Mouse (Mus musculus): Measurements from ENCODE around the gene Ttc38.

Ttc38 gene

DNA sequence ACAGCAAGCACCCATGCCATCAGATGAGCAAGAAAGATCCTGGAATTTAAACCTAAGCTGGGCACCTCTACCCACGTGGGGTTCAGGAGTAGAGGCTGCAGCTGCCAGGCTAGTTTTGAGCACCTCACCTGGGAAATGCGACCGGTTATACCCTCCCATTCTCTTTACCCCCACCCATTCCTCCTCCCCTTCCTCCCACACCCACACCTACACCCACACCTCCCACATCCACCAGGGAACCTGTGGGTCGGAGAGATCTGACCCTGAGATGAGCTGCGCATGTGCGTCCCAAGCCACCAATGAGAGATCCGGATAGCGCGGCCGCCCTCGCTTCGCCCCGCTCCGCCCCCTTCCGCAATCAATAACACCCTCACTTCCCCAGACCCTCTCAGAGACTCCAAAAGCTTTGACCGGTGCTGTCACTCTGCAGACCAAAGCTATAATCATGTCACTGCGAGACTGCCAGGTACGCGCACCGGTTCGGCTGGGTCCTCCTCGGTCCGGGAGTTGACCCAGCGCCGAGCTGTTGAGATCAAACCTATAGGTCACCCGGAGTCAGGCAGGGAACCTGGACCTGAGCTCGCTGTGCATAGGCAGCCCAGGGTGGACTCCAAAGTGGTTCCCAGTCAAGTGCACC, at the start of gene Ttc38:
Ttc38 (plus strand) TSS at position 353 of the 637 bp plus-strand sequence.
- no peak for DNase-seq (ENCODE audit: extremely low read depth, low read depth, low spot score)

DNA sequence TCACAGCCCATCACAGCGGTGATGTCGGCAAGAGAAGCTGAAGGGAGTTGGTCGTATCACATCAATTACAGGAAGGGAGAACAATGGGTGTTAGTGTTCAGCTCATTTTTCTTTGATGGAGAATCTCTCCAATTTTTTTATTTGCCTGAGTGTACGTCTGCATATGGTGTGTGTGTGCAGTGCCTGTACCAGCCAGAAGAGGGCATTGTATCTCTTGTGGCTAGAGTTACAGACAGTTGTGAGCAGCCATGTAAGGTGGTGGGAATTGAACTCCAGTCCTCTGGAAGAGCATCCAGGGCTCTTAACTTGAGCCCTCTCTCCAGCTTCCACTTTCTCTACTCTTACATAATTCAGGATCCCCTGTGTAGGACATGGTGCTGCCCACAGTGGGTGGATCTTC, 49.0 kb upstream of the Ttc38 start:
- no peak for DNase-seq (ENCODE audit: extremely low read depth, low read depth, low spot score)

DNA sequence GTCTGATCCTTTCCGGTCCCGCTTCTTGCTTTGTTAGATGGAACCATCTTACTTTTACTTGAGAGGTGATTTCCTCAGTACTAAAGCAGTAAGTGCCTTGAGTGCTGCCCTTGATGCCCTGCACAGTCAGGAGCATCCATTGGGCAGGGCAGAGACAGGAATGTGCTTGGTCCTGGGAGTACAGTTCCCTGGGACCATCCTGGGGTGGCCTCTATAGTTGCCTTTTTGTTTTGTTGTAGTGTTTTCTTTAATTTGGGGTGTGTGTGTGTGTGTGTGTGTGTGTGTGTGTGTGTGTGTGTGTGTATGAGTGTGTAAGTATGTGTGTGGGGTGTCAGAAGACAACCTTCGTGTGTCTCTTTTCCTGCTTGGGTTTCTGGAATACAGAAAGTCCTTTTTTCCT, 47.8 kb upstream of the Ttc38 start:
- no peak for DNase-seq (ENCODE audit: extremely low read depth, low read depth, low spot score)

DNA sequence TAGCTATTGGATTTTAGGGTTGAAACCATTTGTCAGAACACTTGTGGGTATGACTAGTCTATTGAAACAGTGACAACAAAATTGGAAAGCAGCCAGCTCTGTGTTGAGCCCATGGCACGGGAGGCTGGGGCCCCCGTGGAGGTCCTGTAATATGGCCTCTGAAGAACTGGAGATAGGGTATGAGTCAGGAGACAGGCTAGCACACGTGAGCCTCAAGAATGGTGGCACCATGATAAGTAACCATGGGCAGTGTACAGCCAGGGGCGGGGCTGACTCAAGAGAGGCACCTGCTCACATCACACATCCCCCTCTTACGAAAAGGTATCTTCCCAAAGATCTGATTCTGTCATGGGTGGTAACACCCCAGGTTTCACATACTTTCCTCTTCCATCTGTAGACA, 45.4 kb upstream of the Ttc38 start:
- no peak for DNase-seq (ENCODE audit: extremely low read depth, low read depth, low spot score)

DNA sequence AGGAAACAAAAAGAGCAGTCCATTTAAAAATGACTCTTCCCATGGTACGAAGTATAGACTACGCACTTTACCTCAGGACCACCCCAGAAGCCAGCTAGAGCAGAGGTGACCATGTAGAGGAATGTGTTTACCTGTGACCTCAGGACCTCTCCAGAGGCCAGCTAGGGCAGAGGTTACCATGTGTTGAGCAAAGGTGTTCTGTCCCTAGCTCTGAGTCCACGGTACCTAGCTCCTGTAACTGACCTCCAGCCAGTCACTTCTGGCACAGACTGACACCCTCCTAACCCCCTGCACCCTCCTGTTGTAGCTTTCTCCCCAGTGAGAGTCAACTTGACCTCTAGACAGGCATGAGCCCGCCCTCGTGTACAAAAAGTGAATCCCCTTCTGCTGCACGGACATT, 44.6 kb upstream of the Ttc38 start:
- DNase-seq (ENCODE audit: extremely low read depth, low read depth, low spot score) = no peak

DNA sequence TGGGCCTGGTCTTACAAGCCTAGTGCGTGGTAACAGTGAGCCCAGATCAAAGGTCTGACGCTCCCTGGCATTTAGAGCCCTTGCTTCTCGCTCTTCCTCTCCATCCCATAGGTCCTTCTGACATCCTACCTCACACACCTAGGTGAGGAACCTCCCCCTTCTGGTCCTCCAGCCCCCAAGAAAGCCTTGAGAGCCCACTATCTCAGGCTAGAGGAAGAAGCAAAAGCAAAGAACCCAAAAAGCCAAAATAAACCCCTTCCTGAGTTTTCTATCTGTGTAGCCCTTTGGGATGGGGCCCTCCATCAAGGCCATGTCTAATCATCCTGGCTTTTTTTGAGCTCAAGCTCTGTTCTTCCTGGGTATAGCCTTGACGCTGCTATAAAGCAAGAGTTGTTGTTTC, 44.1 kb upstream of the Ttc38 start:
- DNase-seq (ENCODE audit: extremely low read depth, low read depth, low spot score) = no peak

DNA sequence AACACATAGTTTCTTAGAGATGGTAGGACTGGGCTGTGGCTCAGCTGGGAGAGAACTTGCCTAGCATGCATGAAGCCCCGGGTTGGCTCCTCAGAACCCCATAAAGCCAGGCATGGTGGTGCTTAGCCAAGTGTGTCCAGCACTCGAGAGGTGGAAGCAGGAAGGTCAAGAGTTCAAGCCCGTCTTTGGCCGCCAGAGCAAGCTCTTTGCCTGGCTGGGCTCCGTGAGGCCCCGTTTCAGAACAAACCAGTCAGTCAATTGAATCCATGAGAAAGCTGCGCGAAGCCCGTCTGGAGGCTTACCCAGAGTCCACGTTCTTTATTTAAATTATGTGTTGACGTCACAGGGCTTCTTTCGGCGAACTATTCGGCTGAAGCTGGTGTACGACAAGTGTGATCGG, 43.5 kb upstream of the Ttc38 start:
- DNase-seq (ENCODE audit: extremely low read depth, low read depth, low spot score) = no peak

DNA sequence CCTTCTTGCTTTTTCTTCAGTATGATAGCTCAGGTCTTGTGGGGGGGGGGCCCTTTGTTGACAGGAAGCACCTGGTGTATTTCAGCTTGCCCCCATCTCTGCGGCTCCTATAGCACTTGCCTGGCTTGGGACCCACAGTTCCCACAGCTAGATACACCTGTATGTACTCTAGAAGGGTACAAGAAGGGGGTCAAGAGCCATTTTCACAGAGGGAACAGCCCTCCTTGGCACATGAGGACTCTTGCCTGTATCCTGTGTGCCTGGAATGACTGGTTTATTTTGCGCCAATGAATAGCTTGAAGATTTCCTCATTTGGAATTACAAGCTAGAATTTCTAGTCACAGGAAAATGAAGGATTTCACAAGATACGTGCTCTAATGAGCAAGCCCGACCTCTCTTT, 40.7 kb upstream of the Ttc38 start:
- no peak for DNase-seq (ENCODE audit: extremely low read depth, low read depth, low spot score)

DNA sequence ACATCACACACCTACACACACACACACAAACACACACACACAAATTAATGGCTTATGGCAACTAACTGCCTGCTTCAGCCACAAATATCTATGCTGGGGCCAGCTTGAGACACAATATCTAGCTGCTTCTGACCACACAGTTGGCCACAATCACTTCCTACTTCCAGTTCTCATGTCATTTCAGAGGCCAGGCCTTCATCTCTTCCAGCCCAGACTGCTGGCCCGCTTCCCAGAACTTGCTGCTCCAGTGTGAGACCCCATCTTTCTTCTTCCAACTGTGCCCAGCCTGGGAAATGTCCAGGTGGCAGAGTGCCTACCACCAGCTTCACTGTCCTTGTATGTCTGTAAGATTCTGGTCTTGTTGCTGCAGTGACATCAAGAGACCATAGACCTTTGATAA, 39.3 kb upstream of the Ttc38 start:
- no peak for DNase-seq (ENCODE audit: extremely low read depth, low read depth, low spot score)

DNA sequence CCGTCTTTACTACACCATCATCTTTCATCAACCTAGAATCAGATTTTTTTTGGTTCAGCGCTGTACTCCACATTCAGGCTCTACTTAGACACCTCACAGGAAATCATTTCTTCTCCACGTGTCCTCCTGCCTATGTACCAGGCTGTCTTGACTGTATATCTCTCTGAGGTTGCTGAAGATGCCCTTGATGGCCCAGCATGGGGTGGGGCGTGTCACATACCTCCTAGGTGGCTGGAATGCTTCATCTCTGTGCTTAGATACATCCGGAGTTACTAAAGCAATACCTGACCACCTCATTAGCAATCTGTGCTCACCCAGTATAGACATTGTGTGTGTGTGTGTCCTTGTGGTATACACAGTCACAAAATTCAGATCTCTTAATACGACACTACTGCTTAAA, 36.6 kb upstream of the Ttc38 start:
- no peak for DNase-seq (ENCODE audit: extremely low read depth, low read depth, low spot score)

DNA sequence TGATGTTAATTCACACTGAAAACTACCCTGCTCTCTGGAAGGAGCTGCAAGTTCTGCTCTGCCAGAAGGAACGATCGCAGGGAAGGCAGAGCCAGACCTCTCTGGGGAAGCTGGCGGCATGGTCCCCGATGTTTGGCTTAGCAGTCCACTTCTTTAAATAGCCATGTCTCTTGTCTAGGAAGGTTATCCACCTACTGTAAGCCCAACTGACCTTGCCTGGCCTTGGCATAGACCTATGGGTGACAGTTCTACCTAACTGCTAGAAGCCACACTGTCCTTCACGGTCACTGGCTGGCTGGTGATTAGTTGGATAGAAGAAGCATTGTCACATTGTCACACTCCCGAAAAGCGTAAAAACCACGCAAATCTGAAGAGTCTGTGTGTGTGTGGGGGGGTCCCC, 33.4 kb upstream of the Ttc38 start:
- no peak for DNase-seq (ENCODE audit: extremely low read depth, low read depth, low spot score)

DNA sequence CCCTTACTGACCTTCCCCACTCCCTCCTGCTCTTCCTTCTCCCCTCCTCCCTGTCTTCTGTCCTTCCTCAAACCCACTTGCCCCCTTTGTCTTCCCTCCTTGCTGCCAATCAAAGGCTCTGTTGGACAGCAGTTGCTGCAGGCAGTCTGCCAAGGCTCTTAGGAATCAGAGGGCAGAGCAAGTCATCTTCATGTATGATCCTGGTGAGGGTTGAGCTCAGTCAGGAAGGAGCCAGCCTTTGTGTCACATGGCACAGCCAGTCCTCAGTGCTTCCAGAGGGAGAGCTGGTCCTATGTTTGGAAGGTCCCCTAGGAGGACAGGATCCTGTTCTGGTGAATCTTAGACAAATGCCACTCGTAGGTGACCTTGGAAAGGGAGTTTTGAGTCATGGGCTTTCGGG, 29.2 kb upstream of the Ttc38 start:
- DNase-seq (ENCODE audit: extremely low read depth, low read depth, low spot score) = no peak

DNA sequence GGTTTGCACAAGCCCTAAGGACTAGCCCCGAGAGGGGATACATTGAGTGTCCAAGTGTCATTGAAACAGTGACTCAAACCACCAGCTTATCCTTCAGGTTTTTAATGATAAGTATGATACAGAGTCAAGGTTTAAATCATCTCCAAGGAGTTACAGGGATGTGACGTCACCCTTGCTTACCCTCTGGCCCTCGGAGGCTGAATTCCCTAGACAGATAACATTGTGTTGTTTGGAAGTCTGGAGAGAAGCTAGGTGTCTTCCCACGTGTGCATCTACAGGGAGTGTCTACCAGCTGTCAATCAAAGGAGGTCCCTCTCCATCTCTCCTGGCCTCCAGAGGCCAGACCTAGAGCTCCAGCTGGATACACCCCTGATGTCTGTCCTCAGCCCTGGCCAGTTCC, 25.2 kb upstream of the Ttc38 start:
- DNase-seq (ENCODE audit: extremely low read depth, low read depth, low spot score) = no peak

DNA sequence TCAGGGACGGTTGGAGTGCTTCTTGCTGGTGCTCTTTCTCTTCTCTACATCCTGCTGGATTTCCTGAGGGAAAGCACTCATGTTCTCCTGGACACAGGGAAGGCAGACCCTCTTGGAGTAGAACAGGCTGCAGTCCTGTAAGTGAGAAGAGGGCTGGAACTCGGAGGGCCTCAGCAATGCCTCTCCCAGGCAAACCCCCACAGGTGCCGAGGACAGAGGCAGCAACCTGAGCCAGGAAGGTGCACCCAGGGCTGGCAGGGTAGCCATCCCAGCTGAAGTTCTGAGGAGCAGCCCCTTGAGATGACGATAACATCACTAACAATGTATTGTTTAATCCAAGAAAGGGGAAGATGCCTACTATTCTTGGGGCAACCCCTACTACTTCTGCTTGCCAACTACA, 24.7 kb upstream of the Ttc38 start:
- no peak for DNase-seq (ENCODE audit: extremely low read depth, low read depth, low spot score)

DNA sequence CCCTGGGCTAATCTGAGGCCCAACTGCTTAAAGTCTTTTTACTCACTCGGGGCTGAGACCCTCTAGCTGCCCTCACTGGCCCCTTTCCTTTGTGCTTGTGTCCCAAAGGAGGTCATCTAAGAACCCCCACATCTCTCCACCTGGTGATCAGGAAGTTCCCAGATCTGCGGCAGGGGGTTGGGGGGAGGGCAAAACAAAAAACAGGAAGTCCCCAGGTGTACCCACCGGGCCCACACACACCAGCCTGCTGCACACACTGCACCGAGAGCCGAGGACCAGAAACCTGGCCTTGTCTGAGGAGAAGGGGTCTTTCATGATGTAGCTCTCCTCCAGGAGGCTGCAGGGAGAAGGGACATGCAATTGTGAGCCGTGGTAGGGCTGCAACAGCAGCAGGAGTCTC, 24.1 kb upstream of the Ttc38 start:
- DNase-seq (ENCODE audit: extremely low read depth, low read depth, low spot score) = no peak

DNA sequence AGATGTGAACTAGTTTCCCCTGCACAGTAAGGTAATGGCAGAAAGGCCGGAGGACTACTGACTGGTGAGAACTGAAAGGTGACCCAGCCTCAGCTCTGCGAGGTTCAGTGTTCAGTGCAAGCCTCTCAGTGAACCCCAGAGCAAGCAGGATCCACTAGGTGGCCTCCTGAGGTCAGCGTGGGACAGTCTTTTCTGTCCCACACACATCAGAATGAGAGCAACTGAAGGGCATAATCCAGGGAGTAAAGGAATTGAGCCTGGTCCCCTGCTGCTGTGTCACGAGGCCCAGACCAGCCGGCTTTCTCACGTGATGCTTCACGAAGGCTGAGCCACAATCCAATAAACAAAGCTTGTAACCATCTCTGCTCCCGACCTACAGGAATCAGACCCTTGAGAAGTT, 23.7 kb upstream of the Ttc38 start:
- no peak for DNase-seq (ENCODE audit: extremely low read depth, low read depth, low spot score)

DNA sequence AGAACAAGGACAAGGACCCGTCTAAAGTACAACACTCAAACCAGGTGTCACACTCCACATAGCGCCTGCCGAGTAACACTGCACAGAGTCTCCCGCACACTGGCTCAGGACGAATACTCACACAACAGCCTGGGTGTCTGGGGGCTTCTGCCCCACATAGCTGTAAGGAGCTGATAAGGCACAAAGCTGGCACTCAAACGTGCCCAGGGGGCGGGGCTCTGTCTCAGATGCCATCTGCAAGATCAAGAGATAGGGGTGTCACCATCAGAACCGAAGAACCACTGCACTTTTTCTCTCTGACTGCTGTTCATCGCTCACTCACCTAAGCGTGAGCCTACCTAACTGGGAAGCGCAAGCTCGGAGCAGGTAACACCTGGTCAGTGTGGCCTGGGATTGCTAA, 23.0 kb upstream of the Ttc38 start:
- no peak for DNase-seq (ENCODE audit: extremely low read depth, low read depth, low spot score)

DNA sequence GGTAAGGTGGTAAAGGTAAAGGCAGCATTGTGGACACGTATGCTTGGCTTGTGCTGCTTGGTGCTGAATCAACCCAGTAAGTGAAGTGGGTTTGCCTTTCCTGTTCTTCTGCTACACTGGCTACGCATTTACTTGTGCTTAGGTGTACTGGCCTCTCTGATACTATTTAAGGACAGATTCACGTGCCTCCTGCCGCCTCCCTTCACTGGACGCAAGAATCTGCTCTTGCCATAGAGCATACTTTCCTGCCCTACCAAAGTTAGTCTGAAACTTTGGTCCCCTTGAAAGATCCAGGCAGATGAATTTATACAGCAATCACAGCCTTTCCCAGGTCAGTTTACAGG, 21.7 kb upstream of the Ttc38 start:
- no peak for DNase-seq (ENCODE audit: extremely low read depth, low read depth, low spot score)

DNA sequence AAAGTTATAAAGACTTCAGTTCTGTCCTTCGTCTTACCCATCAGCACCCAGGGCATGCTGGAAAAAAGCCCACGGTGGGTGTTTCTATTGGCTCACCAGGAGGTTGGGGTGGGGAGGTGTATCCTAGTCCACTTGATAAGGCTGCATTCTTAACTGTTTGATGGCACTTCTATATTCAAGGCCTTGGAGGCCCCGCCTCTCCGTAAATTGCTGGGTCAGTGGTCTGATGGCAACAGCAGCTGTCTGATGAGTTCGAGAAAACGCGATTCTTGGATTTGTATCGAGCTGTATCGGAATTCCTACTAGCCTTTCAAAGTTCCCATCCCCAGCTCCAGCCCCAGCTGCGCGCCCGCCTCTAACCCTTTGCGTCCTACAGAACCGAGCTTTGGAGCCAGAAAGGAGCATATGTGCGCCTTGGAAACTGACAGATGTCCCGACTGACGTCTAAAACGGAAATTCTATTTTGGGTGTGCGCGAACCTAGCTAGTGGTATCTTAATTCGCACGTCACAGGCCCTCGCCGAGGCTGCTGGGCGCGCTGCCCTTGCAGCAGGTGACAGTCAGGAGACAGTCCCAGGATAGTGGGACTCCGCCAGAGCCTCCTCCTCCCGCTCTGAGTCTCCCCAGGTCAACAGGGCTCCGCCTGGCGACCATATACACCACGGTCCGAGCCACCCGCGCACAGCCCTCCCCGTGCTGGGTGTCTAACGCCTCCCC, 21.1 kb upstream of the Ttc38 start:
- no peak for DNase-seq (ENCODE audit: extremely low read depth, low read depth, low spot score)

DNA sequence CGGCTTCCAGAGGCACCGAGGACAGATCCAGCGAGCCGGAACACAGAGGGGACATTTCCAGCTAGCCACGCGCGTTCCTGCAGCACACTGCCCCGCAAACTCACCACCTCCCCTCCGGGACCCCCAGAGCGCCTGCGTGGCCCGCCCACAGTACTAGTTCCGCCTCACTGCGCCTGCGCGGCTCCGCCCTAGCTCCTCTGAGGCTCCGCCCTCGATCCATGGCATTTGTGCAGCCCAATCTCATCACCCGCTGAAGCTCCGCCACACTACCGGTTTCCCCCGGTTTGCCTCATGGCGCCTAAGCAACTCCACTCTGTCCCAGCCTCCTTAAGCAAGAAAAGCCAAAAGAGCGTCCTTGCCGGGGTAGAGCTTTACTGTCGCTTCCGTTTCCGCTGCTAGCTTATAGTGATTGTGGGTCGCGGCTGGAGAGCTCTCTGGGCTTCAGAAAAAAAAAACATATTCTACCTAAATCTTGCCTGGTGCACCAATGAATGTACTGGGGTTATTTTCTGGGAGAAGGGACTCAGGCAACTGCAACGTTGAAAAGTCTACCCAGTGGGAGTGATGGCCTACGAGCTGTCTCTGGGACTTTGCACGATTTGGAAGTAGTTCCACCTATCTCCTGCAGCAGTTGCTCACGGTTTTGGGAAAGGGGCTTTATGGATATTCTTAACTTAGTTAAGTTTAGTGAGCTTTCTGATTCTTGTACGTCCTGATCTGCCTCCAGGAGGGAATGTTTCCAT, 20.4 kb upstream of the Ttc38 start, which contains the start of gene Cdpf1:
Cdpf1 (minus strand) TSS at position 163 of the 743 bp plus-strand sequence.
- no peak for DNase-seq (ENCODE audit: extremely low read depth, low read depth, low spot score)

DNA sequence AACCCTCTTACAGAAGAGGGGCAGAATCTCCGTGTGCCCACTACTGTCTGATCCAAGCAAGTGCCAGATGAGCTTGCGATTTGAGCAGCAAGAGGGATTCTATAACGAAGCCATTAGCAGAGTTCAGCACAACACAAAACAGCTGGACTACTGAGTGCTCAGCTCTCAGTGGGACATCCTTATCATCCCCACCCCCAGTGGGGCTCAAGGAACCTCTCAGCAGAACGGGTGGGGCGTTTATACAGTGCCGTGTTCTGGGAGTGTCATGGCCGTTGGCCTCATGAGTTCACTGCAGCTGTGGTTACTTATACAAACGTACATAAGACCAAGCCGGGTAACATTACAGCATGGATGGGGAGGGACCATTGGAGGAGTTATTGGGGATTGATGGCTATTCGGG, 18.7 kb upstream of the Ttc38 start:
- no peak for DNase-seq (ENCODE audit: extremely low read depth, low read depth, low spot score)

DNA sequence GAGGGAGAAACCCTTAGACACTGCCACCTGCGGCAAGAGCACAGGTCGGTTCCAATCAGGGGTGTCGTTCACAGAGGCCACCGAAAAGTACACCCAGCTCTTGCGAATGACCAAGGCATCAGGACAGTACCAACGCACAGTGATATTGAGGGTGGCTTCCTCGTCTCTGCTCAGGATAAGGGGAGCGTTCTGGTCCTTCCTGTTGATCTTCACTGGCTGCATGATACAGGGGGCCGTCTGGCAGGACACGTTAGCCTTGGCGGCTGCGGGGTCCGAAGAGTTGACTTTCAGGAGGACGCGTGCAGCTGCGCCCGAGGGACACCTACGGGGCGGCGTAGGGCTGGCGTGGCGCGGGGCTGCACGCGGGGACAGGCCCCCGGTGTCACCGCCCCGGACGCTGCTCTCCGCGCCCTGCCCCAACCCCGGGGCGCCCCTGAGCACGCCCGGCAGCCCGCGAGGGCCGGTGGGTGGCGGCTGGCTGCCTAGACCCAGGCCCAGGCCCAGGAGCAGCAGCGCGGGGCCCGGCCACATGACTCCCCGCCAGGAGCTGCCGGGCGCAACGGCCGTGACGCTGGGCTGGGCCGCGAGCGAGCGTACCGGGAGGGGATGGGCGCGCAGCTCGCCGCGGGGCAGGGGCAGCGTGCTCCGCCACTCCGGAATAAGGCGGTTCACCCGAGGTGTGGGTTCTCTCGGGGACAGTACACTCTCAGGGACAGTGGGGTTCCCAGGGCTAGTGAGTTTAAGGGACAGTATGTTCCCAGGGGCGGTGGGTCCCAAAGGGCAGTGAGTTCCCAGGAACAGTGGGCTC, 10.7 kb upstream of the Ttc38 start, which contains the start of gene Pkdrej:
Pkdrej (minus strand) TSS at position 532 of the 808 bp plus-strand sequence.
- DNase-seq (ENCODE audit: extremely low read depth, low read depth, low spot score) = no peak
